Mouse (Mus musculus) stomach, postnatal 0 days (tissue): ENCODE results near the gene Zfp944.
"Not testable (repeated sequence)": the region's sequence is repeated elsewhere in the genome, so short reads cannot be mapped to it uniquely, and the experiment has no call there.

ENCODE experiments used
- CTCF ChIP-seq: IDR thresholded peaks from 2 replicates; pipeline ENCODE4 v1.5.1; 2016; ENCODE audit warnings: antibody characterized with exemption, low read depth, mild to moderate bottlenecking, moderate library complexity
- EP300 ChIP-seq: optimal IDR thresholded peaks from 2 replicates; pipeline ENCODE3; 2016; ENCODE audit warnings: antibody characterized with exemption

- TF ChIP-seq EP300, CTCF: not testable (repeated sequence)
Observed at GRCm38 (mm10) chr17:22315247-22315646, 46.0 kb downstream of the Zfp944 start.
